Mouse (Mus musculus): Measurements from ENCODE around the gene Ell2.

DNA sequence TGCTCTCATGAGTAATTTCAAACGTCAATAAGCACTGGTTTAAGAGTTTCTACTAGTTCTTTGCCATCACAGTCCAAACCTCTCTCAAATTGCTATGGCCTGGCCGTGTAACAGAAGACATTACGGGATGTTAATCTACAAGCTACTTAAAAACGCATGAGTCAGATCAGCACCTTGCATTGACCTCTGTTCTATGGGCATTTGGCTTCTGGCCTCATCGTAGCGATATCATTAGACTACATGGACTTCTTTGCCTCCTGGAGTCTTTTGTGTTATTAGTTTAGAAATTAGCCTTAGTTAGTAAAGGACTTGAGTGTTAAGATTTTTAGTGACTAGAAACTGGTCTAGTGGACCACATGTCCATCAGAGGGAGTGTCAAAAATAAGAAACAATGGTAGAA is 7.8 kb downstream of the Ell2 start:
- TF ChIP-seq POLR2A (IDR thresholded peaks at IDR 0.05; ENCODE audit: insufficient read length, low read depth): no peak
- no peak for TF ChIP-seq USF1 (IDR thresholded peaks at IDR 0.05; ENCODE audit: low read depth)
- no peak for TF ChIP-seq E2F4 (IDR thresholded peaks at IDR 0.05; ENCODE audit: insufficient read depth)
- no peak for TF ChIP-seq TCF12 (IDR thresholded peaks at IDR 0.05; ENCODE audit: insufficient read depth, poor library complexity, severe bottlenecking)
- TF ChIP-seq MYOG (IDR thresholded peaks at IDR 0.05; ENCODE audit: control insufficient read depth in 1 of 3, insufficient read depth in 1 of 3, insufficient read length in 2 of 3, low read depth in 2 of 3): no peak
- TF ChIP-seq MAX (IDR thresholded peaks at IDR 0.05; ENCODE audit: low read depth): no peak
- no peak for TF ChIP-seq POLR2AphosphoS2 (IDR thresholded peaks at IDR 0.05; ENCODE audit: insufficient read length, low read depth)
- TF ChIP-seq MYOD1 (IDR thresholded peaks at IDR 0.05; ENCODE audit: control insufficient read depth in 1 of 3, insufficient read length in 2 of 3, low read depth in 2 of 3): no peak
